Mouse (Mus musculus): ENCODE data around the gene Pgap1. TPM values are rescaled to one million over a fixed set of nuclear protein-coding genes. Genes with fewer than 3 reads are reported as not detected.

Gene Pgap1
- 1 to 10 TPM; 4.4 to 6.0 TPM for total RNA-seq (2021)
- long read RNA-seq, experiment 1: 0 reads
- long read RNA-seq, experiment 2, full-length matches to known transcripts: 1 of 3 reads
- long read RNA-seq, experiment 2, partial matches to known transcripts: 0 of 3 reads
- long read RNA-seq, experiment 2, other reads (novel, unspliced or antisense): 2 of 3 reads

DNA sequence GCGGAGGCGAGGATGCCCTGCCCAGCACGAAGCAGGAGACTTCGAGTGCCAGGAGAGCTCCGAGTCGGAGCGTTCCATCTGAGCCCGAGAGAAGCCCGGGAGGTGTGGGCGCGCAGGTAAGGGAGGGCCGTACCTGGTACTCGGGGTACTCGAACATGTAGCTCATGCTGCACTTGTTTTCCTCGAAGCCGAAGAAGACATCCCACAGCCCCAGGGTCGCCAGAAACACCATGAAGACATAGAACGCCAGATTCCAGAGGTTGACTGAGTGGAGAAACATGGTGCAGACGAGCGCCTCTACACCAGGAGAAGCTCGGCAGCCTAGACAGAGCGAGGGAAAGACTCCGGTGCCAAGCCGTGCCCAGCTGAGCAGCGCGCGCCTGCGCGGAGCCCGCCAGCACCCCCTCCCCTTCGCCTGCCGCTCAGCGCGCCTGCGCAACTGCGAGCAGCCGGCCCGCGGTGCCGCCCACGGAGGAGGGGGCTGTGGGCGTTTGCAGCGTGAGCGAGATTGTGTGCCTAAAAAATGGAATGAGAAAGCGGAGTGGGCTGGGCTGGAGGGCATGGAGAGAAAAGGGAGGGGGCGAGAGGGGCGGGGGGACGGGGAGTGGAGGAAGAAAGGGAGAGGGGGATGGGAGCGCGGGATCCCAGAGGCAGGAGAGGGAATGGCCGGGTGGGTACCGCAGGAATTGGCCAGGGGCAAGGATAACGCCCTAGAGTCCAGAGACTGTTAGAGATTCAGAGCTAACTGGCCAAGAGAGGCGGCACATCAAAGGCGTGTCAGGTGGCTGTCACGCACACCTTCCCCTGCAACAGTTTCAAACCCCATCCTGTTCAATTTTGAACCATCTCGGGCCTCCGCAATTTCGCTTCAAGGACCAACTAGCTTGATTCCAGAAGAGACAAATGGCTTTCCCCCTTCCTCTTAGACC is at the start of gene Pgap1:
Pgap1 (minus strand) TSS at position 384 of the 929 bp plus-strand sequence.
- DNase-seq: peak; percentile 87 to 92

DNA sequence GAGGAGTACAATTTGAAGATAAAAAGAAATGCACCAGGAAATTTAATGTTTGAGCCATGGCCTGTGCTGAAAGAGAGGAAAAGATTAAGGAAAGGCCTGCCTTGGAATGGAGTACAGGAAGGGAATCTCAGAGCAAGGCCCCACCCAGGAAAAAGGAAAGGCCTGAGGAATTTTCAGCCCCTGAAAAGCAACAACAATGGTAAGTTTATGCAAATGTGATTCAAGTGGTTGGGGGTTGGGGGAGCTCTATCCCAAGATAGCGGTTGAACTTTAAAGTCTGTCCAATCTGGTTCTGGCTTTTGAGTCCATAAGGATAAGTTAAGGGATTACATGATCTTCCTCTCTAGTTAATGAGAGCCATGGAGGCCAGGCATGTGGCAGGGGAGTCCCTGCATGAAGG is 49.5 kb upstream of the Pgap1 start:
- DNase-seq: no peak

DNA sequence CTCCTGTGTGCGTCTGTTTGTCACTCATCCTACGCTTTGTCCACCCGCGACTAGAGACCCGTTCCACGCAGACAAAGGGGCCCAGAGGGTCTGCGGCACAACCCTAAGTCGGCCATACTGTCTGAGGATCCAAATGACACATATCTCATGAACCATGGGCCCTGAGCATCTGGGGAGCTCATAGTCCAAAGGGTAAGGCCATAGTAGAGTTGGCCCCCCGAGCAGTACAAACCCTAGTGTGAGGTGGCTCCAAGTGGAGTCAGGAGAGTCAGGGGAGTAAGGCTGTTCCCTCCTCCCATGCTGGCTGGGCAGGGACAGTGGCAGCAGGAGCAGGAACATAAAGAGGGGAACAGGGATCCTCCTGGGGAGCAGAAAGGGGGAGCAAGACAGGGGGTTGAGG is 44.2 kb upstream of the Pgap1 start:
- DNase-seq: no peak

DNA sequence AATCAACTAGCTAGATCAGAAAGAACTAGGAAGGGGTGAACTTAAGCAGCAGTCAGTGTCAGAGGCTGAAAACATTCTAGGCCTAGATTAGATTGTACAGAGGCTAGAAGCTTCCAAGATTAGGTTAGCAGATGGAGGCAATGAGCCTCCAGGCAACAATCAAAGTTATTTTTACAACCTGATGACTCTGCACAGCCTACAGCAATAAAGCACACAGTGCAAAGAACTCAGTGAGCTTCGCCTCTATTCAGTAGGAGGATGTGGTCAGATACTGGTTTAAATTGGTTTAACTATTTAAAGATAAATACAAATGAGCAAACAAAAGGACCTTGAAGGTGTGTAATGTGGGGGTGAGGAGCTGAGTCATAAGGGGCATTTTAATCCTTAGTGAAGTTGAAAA is 42.8 kb upstream of the Pgap1 start:
- DNase-seq: no peak

DNA sequence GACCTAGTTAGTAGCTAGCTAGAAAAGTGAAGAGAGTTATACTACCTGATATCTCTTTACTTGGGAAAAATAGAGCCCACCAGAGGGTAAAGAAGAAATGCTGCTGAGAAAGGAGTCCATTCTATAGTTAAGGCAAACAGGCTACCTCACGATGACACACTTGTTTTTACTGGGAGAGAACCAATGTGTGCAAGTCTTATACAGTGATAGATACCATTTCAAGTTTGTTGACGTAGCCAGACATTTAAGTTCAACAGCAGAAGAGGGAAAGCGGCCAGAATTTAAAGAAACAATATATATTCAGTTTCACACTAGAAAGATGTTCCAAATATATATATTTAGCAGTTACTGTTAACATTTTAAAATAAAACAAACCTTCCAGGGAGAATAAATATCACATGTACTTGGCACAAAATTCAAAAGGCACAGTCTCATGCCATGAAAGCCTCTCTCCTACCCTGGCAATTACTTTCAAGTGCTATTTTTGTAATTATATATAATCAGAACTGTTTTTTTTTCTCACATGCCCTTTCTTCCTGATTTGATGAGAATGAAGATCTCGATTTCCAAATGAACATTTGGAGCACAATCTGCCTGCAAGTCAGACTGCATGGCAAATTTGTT is 40.2 kb upstream of the Pgap1 start:
- DNase-seq: no peak

DNA sequence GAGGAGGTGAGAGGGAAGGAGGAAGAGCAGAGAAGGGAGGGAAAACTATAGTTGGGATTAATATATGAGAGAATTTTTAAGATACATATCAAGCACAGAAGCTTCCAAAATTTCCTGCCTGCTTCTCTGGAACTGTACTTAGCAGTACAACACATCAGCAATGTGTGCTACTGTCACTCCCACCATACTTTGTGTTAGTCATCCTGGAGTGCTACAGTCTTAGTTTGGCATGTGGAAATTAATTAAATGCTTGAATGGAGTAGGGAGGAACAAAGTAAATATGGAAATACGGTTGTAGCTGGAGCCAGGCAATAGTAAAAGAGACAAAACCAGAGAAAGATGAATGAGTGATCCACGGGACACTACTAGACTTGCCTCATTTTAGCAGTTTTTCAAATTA is 38.7 kb upstream of the Pgap1 start:
- DNase-seq: no peak

DNA sequence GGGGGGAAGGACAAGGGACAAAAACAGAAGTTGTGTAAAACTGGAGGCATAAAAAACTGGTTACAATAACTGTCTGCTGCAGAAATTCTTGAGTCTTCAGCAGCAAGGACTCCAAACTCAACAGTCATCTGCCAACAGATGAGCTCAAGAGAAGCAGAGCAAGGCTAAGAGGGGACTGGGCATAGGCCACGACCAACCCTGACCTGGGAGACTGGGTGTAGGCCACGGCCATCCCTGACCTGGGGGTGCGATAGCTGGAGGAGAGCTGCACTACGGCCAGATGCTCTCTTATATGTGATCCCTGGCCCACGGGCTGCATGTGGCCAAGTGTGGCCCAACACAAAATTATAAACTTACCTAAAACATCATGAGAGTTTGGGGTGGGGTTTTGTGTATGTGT is 29.6 kb upstream of the Pgap1 start:
- DNase-seq: no peak

DNA sequence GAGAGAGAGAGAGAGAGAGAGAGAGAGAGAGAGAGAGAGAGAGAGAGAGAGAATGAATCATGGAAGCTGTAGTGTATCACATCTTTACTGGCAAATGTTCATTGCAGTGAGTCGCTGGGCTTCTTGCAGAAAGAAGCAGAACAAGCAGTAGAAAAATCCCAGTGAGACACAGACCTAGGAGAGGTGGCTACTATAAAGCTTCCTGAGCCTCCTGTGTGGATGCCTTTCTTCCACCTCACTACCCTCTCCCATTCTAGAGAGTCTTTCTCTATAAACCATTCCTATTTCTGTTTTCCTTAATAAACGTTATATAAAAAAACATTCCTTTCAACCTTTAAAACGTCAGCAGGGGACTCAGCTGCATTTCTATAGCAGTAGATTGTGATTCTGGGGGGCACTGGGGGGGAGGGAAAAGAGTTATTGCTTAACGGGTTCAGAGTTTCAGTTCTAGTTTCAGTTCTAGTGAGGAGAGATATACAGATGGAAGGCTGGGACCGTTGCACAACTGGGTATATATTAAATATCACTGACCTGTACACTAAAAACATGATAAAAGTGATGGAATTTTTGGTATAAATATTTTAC is 28.6 kb upstream of the Pgap1 start:
- DNase-seq: no peak

DNA sequence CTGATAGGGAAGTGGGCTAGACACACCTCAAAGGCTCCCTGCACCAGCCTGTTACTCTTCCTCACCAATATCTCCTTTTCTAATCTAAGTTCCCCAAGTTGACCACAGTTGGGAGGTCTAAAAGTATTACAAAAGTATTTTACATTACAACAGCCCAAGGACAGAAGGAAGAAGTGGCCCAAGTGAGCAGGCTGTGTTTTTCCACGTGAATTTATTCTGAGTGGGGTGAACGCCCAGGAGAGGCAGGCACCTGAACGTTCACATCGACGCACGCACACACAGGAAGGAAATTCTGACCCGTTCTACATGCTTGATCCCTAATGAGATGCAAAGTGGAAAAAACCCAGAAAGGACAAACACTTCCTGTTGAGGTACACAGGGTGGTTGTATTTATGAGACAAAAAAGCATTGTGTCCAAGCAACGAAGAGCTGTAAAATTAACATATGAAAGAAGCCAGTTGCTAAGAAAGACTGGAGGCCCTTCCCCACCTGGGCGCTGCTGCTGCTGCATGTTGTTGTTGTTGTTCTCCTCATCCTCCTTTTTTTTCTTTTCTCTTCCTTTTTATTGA is 27.9 kb upstream of the Pgap1 start:
- peak in 1 of 2 experiments; percentile 15 for DNase-seq

DNA sequence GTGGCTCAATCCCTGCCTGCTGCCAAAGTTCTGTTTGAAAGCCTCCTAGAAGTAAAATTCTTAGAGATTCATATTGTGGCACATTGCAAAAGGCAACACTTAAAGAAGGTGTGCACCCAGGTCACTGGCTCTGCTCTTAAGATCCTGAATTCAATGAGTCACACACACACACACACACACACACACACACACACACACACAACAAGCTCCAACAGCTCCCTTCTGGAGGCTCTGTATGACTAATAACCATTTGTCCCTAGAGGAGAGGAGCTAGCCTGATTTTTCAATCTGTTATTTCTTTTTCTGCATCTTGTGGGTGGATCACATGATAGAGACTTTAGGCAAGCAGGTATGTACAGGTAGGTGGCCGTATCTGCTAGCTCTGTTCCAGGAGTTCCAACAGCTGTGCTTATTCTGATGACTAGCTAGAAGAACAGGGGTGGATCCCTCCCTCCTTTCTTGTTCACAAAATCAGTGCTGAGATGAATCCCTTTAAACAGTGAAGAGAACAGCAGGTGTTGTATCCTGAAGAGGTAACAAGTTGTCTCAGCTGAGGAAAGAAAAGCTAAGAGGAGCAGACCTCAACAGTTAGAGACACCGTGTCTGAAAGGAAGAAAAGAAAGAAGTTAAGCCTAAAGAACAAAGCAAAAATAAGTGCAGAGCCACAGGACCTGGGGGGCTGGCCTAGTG is 27.2 kb upstream of the Pgap1 start:
- no peak for DNase-seq

DNA sequence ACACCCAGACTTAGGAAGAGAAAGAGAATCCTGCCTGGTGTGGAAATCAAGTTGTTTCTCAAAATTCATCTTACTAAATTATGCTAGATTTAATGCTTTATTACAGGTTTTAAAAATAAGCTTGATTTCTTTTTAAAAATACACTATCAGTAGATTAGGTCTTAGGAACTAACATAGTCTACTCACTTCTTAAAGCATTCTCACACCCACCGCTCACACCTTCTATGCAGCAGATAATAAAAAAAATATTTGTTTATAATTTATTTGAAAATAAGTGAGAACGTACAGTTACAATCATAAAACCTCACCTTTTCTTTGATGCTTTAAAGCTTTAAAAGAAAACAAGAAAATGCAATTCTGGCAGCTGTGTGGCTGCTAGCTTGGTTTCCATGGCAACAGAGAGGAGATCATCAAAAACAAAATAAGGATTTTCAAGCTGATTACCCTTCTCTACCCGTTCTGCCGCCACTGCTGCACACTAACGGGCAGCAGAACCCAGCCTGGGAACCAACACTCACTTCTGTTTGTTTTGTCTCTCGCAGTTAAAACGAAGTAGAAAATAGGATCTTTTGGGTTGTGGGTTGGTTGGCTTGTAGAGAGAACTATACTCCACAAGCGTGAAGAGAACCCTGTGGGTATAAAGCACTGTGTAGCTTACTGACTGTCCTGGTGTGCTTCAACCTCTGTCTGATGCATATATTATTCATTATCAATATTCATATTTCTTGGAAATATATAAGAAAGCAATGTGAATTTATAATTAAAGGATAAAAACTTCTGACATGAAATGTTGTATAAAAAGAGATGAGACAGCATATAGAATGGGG is 21.1 kb upstream of the Pgap1 start:
- no peak for DNase-seq

DNA sequence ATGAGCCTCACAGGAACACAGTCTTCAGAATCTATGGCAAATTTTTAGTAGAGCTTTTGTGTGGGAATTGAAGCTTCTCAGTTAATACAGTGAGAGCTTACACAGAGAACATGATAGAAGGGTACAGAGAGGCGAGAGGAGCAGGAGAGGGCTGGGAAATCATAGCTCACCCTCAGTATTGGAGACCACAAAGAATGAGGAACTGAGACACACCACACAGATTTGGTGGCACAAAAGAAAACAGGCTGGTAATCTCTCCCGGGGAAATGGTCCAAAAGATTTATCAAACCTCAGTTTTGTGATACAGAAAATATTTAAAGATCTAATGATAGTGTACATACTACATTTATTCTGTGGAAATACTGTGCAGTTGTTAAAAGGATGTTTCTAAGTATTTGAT is 11.6 kb upstream of the Pgap1 start:
- no peak for DNase-seq

DNA sequence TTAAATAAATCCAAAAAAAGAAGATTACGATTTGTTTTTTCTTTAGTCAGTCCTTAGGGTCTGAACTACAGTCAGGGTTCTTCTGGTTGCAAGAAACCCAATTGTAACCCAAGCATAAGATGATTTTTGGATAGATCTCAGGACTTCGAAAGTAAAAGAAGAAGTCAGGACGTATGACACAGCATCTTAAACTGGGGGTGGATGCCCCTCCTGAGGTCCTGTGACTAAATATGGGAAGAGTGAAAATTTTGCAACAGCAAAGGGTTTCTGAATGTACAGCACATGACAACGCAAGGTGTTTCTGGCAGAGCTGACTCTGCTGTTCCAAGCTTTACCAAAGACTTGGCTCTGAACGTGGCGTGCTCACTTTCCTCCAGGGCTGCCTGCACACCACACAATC is 6.4 kb upstream of the Pgap1 start:
- DNase-seq: peak in 1 of 2 experiments; percentile 23

DNA sequence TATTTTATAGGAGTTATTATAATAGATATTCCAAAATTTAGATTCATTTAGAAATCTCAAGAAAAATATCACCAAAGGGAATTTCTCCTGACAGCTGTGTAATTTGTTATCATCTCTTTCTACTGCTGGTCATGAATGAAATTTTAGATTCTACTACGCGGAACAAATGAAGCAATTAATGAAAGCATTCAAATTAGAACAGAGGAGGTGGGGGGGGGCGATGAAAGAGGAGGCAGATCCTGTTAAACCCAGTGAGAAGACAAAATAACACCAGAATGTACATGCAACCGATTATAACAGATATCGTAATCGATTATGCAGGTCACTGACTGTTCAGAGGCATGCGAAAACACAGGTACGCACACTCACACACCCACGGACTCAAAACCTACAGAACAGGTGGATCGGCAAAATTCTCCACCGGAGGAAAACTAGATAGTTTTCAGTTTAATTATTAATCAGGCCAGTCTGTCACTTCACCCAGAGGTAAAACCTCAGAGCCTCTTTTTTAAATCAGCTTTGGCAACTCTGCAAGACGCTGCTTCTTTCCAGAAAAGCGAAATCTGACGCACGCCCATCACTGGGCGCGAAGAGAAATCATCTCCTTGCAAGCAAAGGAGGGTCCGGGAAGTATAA is 780 bp downstream of the Pgap1 start:
- DNase-seq: no peak

DNA sequence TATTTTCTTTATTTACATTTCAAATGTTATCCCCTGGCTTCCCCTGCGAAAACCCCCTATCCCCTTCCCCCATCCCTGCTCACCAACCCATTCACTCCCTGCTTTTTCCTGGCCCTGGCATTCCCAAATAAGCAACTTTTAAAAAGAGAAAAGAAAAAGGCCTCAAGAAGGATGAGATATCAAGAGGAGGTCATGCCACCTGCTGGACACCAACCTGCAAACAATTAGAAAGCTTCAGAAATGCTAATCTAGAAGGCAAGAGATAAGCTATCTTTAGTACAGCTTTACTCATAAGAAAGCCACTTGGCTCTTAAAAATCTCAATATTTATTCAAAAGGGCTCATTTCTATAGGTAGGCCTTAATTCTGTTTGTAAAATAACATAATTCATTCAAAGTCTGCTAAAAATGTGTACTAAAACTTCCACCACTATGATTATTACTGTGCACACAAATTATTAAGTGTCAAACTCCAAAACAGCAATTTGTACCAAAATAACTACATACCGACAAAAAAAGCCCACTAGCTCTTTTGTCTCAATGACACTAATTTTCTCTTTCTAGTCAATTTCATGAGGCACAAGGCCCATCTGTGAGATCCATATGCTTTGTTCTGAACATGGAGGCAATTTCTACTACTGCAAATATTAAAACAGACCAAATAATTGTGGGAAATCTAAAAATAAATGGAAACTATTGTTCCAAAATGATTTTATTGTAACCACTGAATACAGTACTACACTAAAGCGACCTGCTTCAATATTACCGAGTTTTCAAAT is 1.9 kb downstream of the Pgap1 start:
- DNase-seq: no peak

DNA sequence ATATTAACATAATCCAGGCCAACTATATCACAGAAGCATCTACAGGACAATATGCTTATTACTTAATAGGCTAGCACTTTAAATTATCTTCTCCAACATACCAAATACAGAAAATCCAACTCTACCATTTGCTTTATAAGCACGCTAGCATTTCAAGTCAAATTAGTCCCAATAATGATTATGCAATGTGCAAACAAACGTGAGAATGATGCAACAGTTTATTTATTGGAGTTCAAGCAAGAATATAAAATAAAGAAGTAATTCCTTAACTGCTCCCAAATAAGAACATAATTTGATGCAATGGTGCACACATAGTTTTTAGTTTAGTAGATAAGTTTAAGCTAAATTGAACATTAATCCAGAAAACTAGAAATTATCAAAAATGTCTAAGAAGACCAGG is 4.9 kb downstream of the Pgap1 start:
- no peak for DNase-seq

DNA sequence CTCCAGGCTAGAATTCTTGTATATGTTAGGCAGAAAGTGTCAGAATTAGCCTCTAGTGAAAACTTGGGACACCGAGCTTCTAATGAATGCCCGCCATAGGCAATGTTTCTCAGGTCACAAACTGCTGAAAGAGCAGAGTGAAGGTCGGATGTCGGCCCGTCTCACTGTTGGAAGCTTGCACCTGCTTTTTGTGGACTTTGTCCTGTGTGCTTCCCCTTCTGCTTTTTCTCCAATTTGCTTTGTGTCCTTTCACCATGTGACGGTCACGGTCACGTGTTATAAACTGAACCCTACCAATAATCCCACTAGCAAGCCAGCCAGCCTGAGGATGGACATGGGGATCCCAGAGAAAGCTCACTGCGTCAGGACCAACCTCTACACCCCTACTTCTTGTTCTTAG is 12.3 kb downstream of the Pgap1 start:
- DNase-seq: no peak

DNA sequence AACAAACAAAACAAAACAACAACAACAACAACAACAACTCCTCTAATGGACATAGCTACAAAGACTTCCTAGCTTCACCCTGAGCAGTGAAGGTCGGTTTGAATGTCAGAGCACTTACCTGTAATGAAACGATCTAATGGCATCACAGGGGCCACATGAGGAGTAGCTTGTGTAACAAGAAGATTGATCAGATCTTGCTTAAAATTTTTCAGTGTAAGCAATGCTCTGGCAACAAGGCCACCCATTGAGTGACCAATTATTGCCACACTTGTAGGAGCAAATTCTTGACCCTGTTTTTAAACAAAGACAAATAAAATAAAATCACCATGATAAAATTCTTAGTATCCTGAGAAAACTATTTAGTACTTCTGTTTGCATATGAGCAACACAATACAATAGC is 14.6 kb downstream of the Pgap1 start:
- DNase-seq: no peak

DNA sequence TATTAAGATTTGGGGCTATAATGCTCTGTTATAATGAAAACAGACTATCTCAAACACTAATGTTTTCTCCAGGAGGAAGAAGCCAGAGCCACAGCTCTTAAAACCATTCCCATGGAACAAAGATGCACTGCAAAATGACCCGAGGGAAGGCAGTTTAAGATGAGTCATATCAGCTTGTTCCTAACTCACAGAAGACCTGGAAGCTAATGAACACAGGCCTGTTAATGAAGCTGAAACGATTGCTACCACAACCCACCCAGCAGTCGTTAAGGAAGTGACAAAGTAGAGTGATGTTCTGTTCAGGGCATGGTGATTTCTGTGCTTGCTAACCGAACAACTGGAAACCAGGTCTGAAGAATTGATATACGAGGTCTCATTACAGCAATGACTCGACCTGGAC is 26.3 kb downstream of the Pgap1 start:
- no peak for DNase-seq

DNA sequence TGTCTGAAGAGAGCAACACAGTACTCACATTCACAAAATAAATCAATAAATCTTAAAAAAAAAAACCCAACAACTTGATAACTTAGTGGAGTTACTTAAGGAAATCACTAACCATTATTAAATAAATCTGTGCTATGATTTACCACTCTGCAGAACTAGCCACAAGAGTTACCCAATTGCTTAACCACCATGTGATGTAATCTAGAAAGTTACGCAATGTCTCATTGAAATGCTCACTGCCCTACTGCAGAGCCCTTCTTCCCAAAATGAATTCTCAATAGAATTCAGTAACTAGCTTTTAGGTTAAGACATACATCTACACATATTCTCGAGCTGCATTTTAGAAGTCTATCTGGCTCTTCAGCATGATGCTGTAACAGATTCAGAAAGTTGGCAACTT is 33.8 kb downstream of the Pgap1 start:
- peak; percentile 22 to 39 for DNase-seq

All from heart, adult 18-20 months (tissue).